Mouse (Mus musculus): Measurements from ENCODE around the gene Eno2.
A peak's percentile ranks its signal among the peaks of the same experiment; 100 is the strongest.
"Not testable (repeated sequence)": the region's sequence is repeated elsewhere in the genome, so short reads cannot be mapped to it uniquely, and the experiment has no call there.

Gene Eno2

GRCm38 (mm10) chr6:124769101-124769765, at the start of gene Eno2:
Gene Eno2, minus strand, starts transcription at chr6:124769673.
- DNase-seq (ENCODE audit: low spot score) = no peak

DNA sequence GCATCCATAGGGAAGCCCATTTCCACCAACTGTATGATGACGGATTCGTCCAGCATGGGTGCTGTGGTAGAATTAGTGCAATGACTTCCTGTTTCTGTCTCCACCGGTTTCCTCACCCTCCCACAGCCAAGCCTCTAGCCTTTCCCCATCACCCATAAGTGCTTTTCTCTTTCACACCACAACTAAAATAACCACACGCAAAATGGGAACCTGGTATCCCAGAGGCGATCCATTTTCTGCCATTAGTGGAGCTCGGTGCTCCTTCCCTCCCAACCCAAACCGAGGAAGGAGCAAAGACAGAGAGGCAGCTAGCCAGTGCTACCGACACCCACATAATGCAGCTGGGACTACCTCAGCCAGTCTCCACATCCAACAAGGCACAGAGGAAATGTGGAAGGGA, 48.5 kb upstream of the Eno2 start:
- DNase-seq (ENCODE audit: low spot score) = no peak

DNA sequence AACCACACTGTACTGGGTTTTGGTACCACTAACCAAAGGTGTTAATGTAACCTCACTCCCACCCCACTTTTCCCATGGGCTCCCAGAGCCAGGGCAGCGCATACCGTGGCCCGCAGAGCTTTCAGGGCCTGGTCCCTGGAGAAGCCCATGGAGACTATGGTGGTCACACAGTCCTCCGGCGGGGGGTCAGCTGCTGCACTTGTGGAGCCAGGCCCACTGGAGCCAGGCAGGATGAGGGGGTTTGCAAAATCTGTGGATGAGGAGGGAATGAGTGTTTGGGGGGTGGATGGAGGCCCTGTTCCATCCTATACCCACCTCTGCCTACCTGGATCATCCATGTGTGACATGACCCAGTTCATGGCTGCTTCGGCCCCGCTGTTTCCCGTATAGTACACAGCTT, 48.1 kb upstream of the Eno2 start:
- no peak for DNase-seq (ENCODE audit: low spot score)

DNA sequence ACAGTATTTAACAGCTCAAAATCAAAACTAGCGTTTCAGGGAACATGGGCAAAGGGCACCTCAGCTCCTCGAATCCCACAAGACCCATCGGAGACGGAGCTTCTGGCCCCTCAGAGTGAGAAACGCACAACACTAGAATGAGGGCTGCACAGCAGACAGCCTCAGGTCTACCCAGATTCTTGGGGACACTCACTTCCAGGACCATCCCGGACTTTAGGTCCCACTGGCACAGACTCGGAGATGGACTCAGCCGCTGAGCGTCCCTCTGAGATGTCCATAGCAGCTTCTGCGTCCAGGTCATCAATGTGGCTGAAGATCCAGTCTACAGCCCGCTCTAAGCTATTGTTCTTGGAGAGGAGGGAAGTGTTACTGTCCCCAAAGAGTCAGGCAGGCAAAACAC, 47.7 kb upstream of the Eno2 start:
- no peak for DNase-seq (ENCODE audit: low spot score)

- DNase-seq (ENCODE audit: low spot score) = no peak
Measured at GRCm38 (mm10) chr6:124816611-124817010, 47.1 kb upstream of the Eno2 start.

DNA sequence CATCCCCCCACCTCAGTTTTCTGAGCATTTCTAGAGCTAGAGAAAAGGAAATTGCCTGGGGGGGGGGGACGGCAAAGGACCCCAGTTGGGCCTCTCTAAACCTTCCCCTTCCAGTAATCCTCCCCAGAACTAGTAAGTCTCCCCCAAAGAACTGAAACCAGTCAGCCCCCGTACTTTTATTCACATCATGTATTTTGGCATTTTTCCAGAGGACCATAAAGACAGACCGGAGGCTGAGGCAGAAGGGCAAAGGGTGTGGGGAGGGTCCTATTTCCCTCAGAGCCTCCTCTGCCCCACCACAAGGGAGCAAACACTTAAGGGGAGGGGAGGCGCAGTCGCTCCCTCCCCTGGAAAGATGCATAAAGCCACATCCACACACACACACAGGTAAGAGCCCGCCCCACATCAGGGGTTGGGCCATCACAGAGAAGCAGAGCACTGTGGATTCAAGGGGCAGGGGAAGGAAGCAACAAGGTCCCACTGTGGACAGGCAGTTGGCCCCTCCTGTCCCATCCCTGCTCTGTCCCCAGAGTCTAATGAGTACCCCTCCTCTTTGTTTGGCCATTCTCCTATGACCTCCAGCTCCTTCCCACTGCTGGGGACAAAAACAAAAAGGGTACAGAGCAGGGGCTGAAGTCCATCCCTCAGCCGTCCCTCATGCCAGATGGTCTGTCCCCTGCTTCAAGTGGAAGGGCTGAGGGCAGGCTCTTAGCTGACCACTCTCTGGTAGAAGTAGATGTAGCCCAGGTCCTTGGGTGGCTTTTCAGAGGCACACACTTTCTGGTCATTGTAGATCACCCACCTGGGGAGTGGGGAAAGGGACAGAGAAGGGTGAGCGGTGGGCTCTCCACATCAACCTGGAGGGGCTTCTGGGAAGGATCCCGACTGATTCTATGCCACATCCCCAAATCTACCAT, 45.6 kb upstream of the Eno2 start:
- no peak for DNase-seq (ENCODE audit: low spot score)

GRCm38 (mm10) chr6:124814448-124814847, 45.0 kb upstream of the Eno2 start:
- DNase-seq (ENCODE audit: low spot score) = no peak

DNA sequence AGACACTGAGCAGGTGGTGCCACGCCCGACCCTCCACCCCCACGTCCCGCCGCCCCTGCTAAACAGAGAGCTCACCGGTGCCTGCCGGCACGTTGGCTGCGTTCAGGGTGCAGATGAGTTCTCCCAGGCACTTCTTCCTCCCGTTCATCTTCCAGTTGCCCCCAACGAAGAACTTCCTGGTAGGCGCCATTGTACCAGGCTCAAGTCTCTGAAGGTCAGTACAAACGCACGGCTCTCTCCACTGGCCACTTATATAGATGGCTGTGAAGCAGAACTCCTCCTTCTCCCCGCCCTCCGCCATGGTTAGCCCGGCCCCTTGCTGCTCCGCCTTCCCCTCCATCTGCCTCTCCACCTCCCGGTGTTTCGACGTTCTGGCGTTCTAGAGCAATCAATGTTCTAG, 44.5 kb upstream of the Eno2 start, which contains the start of gene Tpi1:
TSS of gene Tpi1 (minus strand) at position 364 of the 400 bp plus-strand sequence.
- DNase-seq (ENCODE audit: low spot score) = peak; percentile 80

- DNase-seq (ENCODE audit: low spot score) = no peak
Measured at GRCm38 (mm10) chr6:124813496-124813895, 44.0 kb upstream of the Eno2 start.

- no peak for DNase-seq (ENCODE audit: low spot score)
Measured at GRCm38 (mm10) chr6:124812848-124813247, 43.4 kb upstream of the Eno2 start.

- DNase-seq (ENCODE audit: low spot score) = no peak
Measured at GRCm38 (mm10) chr6:124811701-124812560, 42.5 kb upstream of the Eno2 start.

DNA sequence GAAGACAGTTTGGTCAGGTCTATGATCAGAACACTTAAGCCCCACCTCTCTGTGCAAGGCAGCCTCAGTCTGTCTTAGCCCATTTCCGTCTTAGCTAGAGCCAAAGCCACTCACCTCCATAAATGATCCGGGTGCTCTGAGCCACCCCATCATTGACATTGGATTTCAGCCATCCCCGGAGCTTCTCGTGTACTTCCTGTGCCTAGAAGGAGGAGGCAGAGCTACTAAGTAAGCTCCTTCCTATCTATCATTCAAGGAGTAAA, 41.9 kb upstream of the Eno2 start:
- no peak for DNase-seq (ENCODE audit: low spot score)

GRCm38 (mm10) chr6:124810566-124811402, 41.3 kb upstream of the Eno2 start:
- DNase-seq (ENCODE audit: low spot score) = not testable (repeated sequence)

DNA sequence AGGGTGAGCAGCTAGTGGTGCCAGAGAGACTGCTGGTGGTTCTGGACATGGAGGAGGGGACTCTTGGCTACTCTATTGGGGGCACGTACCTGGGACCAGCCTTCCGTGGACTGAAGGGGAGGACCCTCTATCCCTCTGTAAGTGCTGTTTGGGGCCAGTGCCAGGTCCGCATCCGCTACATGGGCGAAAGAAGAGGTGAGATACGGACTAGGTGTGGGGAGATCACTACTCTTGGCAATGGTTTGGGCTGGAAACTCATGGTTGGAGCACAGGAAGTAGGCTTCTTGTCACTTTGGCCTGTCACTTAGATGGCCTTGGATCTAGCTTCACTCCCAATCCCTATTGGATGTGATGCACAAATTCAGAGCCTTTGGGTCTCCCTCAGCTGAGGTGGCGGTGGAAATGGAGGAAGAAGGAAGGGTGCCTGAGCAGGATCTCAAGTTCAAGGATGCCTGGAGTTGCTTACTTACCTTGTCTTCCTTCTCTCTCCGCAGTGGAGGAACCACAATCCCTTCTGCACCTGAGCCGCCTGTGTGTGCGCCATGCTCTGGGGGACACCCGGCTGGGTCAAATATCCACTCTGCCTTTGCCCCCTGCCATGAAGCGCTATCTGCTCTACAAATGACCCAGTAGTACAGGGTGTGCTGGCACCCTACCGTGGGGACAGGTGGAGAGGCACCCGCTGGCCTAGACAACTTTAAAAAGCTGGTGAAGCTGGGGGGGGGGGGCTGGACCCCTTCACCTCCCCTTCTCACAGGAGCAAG, 40.5 kb upstream of the Eno2 start:
- no peak for DNase-seq (ENCODE audit: low spot score)

DNA sequence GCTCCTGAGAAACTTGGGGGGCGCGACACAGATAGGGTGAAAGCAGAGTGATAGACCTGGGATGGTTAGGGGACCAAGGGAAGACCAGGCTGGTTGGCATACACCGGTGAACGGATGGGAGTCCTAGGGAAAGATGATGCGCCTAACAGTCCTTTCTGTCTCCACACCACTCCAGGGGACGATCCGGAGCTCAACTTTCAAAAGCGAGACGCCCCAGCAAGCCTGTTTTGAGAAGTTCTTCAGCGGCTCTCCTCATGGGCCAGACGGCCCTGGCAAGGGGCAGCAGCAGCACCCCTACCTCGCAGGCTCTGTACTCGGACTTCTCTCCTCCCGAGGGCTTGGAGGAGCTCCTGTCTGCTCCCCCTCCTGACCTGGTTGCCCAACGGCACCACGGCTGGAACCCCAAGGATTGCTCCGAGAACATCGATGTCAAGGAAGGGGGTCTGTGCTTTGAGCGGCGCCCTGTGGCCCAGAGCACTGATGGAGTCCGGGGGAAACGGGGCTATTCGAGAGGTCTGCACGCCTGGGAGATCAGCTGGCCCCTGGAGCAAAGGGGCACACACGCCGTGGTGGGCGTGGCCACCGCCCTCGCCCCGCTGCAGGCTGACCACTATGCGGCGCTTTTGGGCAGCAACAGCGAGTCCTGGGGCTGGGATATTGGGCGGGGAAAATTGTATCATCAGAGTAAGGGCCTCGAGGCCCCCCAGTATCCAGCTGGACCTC, 39.7 kb upstream of the Eno2 start:
- DNase-seq (ENCODE audit: low spot score) = peak; percentile 68

DNA sequence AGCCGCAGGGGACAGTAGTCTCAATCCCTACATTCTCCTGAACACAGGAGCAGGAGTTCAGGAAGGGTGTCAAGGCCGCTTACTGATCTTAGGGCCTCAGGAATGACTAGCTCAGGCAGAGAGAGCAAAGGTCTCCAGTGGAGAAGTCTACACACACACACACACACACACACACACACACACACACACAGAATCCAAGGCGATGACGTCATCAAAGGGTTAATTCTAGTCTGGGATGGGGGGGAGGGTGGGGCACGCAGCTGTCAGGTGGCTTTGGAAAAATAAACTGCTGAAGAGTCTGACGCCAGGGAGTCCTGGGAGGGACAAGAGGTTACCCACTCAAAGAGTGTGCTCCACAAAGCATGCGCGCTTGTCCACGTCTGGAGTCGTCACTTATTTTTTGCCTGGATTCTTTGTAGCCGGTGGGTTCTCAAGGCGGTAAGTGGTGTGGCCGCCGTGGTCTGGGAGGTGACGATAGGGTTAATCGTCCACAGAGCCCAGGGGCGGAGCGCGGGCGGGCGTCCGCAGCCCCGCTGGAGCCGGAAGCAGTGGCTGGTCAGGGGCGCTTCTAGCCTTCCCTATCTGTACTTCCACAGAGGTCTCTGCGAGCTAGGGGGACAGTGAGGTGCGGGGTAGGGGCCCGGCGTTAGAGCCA, 39.0 kb upstream of the Eno2 start, which contains the start of gene Spsb2:
TSS of gene Spsb2 (plus strand) at position 304 of the 655 bp plus-strand sequence.
- DNase-seq (ENCODE audit: low spot score) = peak; percentile 62

DNA sequence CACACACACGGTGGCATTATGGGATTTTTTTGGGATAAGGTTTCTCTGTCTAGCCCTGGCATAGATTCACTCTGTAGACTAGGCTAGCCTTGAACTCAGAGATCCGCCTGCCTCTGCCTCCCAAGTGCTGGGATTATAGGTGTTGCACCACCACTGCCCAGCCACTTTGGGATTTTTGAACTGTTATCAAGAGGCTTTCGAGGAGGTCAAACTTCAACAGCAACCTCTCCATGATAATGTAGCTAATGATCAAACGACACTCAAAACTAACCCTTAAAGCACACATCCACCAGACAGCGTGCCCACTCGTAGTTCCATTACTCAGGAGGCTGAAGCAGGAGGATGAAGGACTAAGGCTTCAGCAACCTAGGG, 38.5 kb upstream of the Eno2 start:
- no peak for DNase-seq (ENCODE audit: low spot score)

DNA sequence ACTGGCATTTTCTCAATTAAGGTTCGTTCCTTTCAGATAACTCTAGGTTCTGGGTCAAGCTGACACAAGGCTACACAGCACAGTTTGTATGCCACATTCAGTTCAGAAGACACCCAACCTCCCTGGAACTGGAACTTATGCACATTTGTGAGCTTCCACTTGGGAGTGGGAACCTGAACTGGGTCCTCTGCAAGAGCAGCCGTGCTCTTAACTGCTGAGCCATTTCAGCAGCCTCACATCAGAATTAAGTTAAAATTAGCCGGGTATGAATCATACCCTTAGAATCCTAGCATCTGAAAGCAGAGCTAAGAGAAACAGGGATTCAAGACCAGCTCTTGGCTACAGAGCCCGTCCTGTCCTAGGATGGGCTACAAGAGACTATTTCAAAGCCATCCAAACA, 37.9 kb upstream of the Eno2 start:
- DNase-seq (ENCODE audit: low spot score) = no peak

DNA sequence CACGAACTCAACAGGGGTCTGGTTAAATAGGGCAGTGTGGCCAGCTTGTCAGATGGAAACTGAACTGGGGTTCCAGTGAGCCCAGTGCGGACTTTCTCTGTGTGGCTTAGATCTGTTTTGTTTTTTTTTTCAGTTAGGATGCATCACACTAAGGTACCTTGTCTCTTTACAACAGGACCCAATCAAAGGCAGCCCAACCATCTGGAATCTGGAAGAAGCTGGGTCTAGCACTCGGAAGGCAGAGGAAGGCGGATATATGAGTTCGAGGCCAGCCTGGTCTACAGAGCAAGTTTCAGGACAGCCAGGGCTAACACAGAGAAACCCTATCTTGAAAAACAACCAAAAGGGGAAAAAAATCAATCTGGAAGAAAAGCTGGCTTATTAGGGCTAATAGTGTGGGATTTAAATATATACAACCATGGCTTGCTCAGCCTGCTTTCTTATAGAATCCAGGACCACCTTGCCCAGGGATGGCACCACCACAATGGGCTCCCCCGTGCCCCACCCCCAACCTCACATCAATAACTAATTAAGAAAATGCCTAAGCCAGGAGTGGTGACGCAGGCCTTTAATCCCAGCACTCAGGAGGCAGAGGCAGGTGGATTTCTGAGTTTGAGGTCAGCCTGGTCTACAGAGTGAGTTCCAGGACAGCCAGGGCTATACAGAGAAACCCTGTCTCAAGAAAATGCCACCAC, 37.1 kb upstream of the Eno2 start:
- DNase-seq (ENCODE audit: low spot score) = no peak
